Mouse (Mus musculus) kidney, postnatal 14 days (tissue): ENCODE results near the gene Ipo13.
A peak's percentile ranks its signal among the peaks of the same experiment; 100 is the strongest.

Experiments
- DNase-seq: peaks from one replicate; pipeline ENCODE4 v3.0.0; 2022; ENCODE audit warnings: mixed read lengths

Ipo13 gene

GRCm38 (mm10) chr4:117878301-117878700 lies 36.5 kb downstream of the Ipo13 start:
- no peak for DNase-seq

GRCm38 (mm10) chr4:117873615-117874014 lies 41.2 kb downstream of the Ipo13 start:
- no peak for DNase-seq

- DNase-seq, result peak; percentile 51
These were observed 42.3 kb downstream of the Ipo13 start, which contains the start of gene Ccdc24 for GRCm38 (mm10) chr4:117872471-117872886. Ccdc24 (minus strand) TSS chr4:117872557.

DNA sequence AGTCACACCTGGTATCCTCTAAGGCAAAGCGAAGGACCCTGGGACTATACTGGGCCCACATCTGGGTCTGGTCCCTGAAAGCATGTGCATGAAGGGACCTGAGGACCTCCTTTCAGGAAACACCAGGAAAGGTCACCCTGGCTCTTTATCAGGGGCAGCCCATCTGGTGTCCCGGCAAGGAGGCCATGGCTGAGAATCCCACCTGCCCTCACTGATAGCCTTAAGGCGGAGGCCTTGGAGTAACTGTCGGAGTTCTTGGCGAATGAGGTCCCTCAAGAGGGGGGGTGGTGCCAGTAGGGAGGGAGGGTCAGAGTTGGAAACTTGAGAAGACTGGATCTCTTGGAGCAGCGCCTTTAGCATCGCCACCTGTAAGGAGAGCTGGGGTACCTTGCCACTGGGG lies 43.0 kb downstream of the Ipo13 start:
- DNase-seq, result no peak

DNA sequence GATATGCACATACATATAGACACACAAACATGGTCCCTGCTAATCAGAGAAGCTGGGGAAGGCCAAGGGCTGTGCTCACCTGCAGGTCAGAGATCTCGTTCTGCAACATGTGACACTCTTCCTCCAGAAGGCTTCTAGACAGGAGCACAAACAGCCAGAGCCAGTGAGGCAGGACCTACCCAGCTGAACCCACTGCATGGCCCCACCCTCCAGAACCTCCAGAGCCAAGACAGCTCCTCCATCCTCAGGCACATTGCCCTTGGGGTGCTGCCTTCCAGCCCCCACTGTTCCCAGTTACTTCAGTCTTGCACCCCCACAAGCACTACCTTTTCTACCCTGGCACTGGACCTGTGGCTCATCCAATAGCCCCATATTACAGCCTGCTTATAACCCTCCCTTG lies 44.4 kb downstream of the Ipo13 start:
- no peak for DNase-seq

DNA sequence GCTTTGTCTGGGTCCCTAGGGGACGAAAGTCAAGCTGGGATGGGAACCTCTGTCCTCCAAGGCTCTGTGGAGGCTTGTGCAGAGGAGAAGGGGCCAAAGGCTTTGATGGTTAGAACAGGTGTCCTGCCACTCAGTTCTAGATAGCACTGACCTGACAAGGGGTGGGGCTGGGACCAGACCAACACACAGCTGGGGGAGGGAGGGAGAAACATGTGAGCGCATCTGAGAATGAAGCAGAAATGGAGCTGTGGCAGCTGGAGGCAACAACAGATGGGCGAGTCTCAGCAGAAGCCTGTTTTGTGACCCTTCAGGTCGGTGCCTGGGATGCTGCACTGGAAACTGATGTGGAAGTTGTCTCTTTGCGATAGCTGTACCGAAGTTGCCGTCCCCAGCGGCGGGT lies 45.5 kb downstream of the Ipo13 start:
- no peak for DNase-seq

DNA sequence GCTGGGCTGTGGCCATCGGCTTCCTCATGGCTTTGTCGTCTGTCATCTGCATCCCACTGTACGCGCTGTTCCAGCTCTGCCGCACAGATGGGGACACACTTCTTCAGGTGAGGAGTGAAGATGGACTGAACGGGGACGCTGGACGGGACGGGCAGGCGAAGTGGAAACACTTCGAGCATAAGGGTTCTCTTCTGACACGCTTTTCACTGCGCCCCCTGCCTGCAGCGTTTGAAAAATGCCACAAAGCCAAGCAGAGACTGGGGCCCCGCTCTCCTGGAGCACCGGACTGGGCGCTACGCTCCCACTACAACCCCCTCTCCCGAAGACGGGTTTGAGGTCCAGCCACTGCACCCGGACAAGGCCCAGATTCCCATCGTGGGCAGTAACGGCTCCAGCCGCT lies 47.0 kb downstream of the Ipo13 start:
- peak; percentile 72 for DNase-seq

GRCm38 (mm10) chr4:117867000-117867399 lies 47.8 kb downstream of the Ipo13 start:
- DNase-seq, result no peak

DNA sequence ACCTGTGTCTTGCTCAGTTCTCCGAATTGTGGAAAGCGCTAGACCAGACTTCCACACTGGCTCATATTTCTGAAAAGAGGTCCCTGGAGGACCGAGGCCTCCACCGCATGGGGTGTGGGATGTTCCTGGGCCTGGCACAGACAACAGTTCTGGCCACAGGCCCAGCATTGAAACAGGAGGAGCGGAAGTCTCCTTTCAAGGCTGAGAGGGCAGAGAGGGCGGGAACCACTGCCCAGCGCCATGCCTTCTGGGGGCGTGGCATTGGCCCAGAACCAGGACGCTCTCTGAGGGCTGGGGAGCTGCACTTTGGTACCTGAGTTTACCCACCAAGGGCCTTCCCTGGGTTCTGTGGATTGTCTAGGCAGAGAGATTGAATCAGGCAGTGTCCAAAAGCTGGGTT lies 48.7 kb downstream of the Ipo13 start:
- DNase-seq, result peak; percentile 92

- DNase-seq, result peak; percentile 34
These were observed 52.0 kb downstream of the Ipo13 start for GRCm38 (mm10) chr4:117862823-117863222.

DNA sequence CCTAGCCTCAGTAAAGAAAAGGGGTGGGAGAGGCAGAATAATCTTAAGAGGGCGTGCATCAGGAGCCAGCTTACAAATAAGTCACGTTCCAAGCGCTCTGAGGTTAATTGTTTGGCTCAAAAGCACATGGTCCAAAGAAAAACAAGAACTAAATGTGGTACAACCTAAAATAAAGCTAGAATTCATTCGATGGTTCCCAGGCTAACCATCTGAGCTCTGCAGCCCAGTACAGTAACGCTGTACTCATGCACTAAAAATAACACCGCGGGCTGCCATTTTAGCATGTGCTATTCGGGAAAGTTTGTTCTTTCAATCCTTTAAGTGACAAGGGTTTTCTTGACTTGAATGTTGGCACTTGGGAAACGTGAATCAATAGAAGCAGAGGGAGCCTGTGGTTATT lies 54.2 kb downstream of the Ipo13 start:
- DNase-seq, result no peak

DNA sequence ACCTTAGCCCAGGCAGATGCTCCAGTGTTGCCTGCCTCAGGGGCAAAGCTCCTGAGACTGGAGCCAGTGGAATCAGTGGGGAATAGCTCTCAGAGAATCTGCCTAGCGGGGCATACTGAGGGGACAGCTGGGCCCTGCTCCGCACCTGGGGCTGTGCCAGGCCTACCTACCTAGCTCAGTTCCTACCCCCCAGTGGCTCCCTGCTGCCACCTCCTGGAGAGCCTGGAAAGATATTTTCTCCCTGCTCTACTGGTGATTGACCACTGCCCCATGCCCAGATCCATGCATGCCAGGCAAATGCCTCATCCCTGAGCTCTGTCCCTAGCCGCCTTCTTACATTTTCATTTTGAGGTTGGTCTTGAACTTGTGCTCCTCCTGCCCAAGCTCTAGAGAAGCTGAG lies 56.0 kb downstream of the Ipo13 start:
- peak; percentile 71 for DNase-seq

GRCm38 (mm10) chr4:117855146-117855545 lies 59.7 kb downstream of the Ipo13 start:
- no peak for DNase-seq

- DNase-seq, result no peak
These were observed 62.5 kb downstream of the Ipo13 start for GRCm38 (mm10) chr4:117852152-117852868.

DNA sequence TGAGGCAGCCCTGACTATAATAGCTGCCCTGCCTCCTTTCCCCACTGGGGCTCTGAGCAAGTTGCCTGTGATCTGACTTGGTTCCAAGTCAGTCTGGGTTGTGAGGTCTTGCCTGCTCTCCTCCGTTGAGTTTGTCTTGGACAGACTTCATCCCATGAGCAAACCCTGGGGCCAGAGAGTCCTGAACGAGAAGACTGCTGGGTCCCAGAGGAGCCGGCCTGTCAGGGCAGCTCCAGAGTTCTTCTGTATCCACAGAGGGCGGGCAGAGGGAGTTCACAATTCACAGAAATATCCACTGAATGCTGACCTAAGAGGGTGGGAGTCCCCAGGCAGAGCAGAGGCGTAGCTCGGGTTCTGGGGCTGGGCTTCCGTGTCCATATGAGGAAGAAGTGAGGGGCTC lies 63.9 kb downstream of the Ipo13 start:
- peak; percentile 57 for DNase-seq

GRCm38 (mm10) chr4:117850176-117850575 lies 64.6 kb downstream of the Ipo13 start:
- no peak for DNase-seq

- no peak for DNase-seq
These were observed 65.3 kb downstream of the Ipo13 start for GRCm38 (mm10) chr4:117849506-117849905.

GRCm38 (mm10) chr4:117849063-117849462 lies 65.7 kb downstream of the Ipo13 start:
- DNase-seq, result no peak

GRCm38 (mm10) chr4:117847011-117847410 lies 67.8 kb downstream of the Ipo13 start:
- no peak for DNase-seq

DNA sequence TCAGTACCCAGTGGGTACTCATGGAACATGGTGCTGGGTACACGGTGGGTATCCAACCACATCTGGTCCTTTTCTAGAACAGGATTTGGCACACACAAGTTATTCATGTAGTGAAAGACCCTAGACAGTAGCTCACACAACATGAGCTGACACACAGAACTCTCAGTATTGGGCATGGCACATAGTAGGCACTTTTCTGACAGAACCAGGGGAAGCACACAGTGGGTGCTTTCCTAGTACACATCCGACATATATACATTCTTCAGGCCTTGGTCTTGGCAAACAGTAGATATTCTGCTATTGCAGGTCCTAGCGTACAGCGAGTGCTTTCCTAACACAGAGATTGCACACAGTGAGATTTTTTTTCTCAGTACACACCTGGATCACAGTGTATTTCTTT lies 68.5 kb downstream of the Ipo13 start:
- DNase-seq, result no peak

DNA sequence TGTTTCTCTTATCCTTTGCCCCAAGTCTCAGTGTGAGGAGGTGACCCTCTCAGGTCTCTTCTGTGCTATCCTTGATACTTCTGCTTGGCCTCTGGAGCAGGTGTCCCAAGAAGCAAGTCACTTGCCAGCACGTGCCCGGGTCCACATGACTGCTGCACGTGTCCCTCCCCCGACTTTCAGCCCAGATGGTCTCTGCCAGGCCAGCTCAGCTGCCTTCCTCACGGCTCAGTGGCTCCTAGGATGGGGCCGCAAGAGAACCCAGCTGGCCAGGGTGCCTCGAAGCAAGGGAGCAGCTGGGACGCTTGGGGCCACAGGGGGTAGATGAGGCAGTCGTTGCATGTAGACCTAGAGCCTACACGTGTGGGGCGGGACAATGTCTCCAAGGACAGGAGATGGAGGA lies 69.5 kb downstream of the Ipo13 start:
- DNase-seq, result no peak
